Comparison of ENCODE assay signal across 13 mouse cellular contexts in the genomic region with DNA sequence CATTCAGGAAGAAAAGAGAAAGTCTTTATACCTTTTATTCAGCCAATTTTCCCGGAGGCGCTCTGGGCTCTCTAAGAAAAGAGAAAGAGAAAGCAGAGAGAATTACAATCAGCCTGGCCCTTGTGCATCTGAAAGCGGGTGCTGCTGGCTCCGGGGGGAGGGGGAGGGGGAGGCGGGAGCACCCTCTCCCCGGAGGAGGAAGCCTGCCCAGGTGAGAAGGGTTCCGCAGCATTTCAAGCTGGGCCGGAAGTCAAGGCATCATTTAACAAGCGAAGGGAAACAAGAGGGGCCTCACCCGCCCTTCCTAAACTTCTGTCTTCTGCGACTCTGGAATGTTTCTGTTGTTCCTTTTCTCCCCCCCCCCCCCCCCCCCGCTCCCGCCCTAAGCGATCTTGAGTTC.
DNase-seq lines count a peak whose midpoint lies in the region; ATAC-seq lines count a peak whose summit lies in the region.
"Had no signal": no experiment of that assay in that cellular context is flagged by ENCODE, and none has a peak within 500 bp of the region (broad histone marks: within the 10 kb centered on the region; RNA-seq: fewer than 3 reads in every experiment).

No protein-coding gene starts in this region.

- peaks cover 6% of the 10 kb centered on the region; the same call in 1 of the 2 replicates for H3K27me3 ChIP-seq in neural tube, embryonic 12.5 days (replicated peaks)
- peaks cover 25% of the 10 kb centered on the region for H3K27me3 ChIP-seq in embryonic facial prominence, embryonic 10.5 days (replicated peaks; ENCODE audit: low read depth, poor library complexity, severe bottlenecking)
- H3K27me3 ChIP-seq in hindbrain, embryonic 16.5 days (replicated peaks; ENCODE audit: control insufficient read depth, insufficient read depth, low read length), result no peaks in the 10 kb centered on the region
- no peaks in the 10 kb centered on the region for H3K27me3 ChIP-seq in neural tube, embryonic 15.5 days (replicated peaks)
- peaks cover 15% of the 10 kb centered on the region for H3K27me3 ChIP-seq in kidney, embryonic 16.5 days (ENCODE audit: insufficient read depth, low read length)

- no peak overlapping the region for H3K27ac ChIP-seq in neural tube, embryonic 12.5 days
- H3K27ac ChIP-seq in embryonic facial prominence, embryonic 10.5 days (replicated peaks), result no peak overlapping the region
- H3K27ac ChIP-seq in hindbrain, embryonic 16.5 days (ENCODE audit: low read depth, low read length), result no peak overlapping the region
- H3K27ac ChIP-seq in neural tube, embryonic 15.5 days (replicated peaks), result no peak overlapping the region
- H3K27ac ChIP-seq in kidney, embryonic 16.5 days (ENCODE audit: low read length), result no peak overlapping the region

- no peak overlapping the region for H3K9ac ChIP-seq in neural tube, embryonic 12.5 days
- H3K9ac ChIP-seq in hindbrain, embryonic 16.5 days (ENCODE audit: low read depth, low read length), result no peak overlapping the region; the same call in 1 of the 2 replicates
- H3K9ac ChIP-seq in neural tube, embryonic 15.5 days (replicated peaks), result no peak overlapping the region
- H3K9ac ChIP-seq in kidney, embryonic 16.5 days (replicated peaks; ENCODE audit: low read length), result no peak overlapping the region

- no peaks in the 10 kb centered on the region for H3K36me3 ChIP-seq in neural tube, embryonic 12.5 days
- no peaks in the 10 kb centered on the region for H3K36me3 ChIP-seq in embryonic facial prominence, embryonic 10.5 days (replicated peaks)
- no peaks in the 10 kb centered on the region for H3K36me3 ChIP-seq in hindbrain, embryonic 16.5 days (ENCODE audit: control insufficient read depth, insufficient read depth, low read length)
- H3K36me3 ChIP-seq in neural tube, embryonic 15.5 days, result no peaks in the 10 kb centered on the region
- H3K36me3 ChIP-seq in kidney, embryonic 16.5 days (ENCODE audit: insufficient read depth, low read length), result no peaks in the 10 kb centered on the region
- H3K36me3 ChIP-seq: G1E had no signal

- no peak for ATAC-seq in neural tube, embryonic 12.5 days (ENCODE audit: low FRiP score, low read depth)
- no peak for ATAC-seq in hindbrain, embryonic 16.5 days
- no peak for ATAC-seq in neural tube, embryonic 15.5 days (ENCODE audit: low FRiP score)
- no peak for ATAC-seq in kidney, embryonic 16.5 days (ENCODE audit: low FRiP score, low TSS enrichment)

- H3K4me2 ChIP-seq in neural tube, embryonic 12.5 days (replicated peaks), result peak overlapping the region; percentile 34; the same call in 1 of the 2 replicates
- H3K4me2 ChIP-seq in hindbrain, embryonic 16.5 days (ENCODE audit: low read length), result peak overlapping the region; percentile 35
- H3K4me2 ChIP-seq in neural tube, embryonic 15.5 days, result peak overlapping the region; percentile 34; the same call in 1 of the 2 replicates
- no peak overlapping the region for H3K4me2 ChIP-seq in kidney, embryonic 16.5 days (replicated peaks; ENCODE audit: low read depth, low read length)

- peaks cover 7% of the 10 kb centered on the region for H3K4me1 ChIP-seq in neural tube, embryonic 12.5 days
- peaks cover 14% of the 10 kb centered on the region for H3K4me1 ChIP-seq in embryonic facial prominence, embryonic 10.5 days
- peaks cover 12% of the 10 kb centered on the region for H3K4me1 ChIP-seq in hindbrain, embryonic 16.5 days (ENCODE audit: control insufficient read depth, insufficient read depth, low read depth, low read length)
- H3K4me1 ChIP-seq in neural tube, embryonic 15.5 days, result peaks cover 17% of the 10 kb centered on the region
- H3K4me1 ChIP-seq in kidney, embryonic 16.5 days (ENCODE audit: insufficient read depth, low read length), result no peaks in the 10 kb centered on the region

- H3K4me3 ChIP-seq in neural tube, embryonic 12.5 days, result no peak overlapping the region
- peak overlapping the region; percentile 33; the same call in 1 of the 2 replicates for H3K4me3 ChIP-seq in embryonic facial prominence, embryonic 10.5 days
- no peak overlapping the region for H3K4me3 ChIP-seq in hindbrain, embryonic 16.5 days (ENCODE audit: low read length)
- no peak overlapping the region for H3K4me3 ChIP-seq in neural tube, embryonic 15.5 days (replicated peaks)
- H3K4me3 ChIP-seq in kidney, embryonic 16.5 days (ENCODE audit: low read length), result no peak overlapping the region

- no peak for DNase-seq in neural tube, embryonic 10.5 days (ENCODE audit: extremely low spot score, low spot score)
- DNase-seq in embryonic facial prominence, embryonic 10.5 days (ENCODE audit: low spot score), result no peak
- no peak for DNase-seq in MN1 (ENCODE audit: low spot score)
- DNase-seq in cerebellum, postnatal 10 days, result no peak
- DNase-seq: adrenal gland, postnatal 10 days; cerebellum, adult 11-12 months; heart, postnatal 4 days; kidney, postnatal 4 days had no signal

- no peaks in the 10 kb centered on the region for H3K9me3 ChIP-seq in neural tube, embryonic 12.5 days
- H3K9me3 ChIP-seq in embryonic facial prominence, embryonic 10.5 days, result no peaks in the 10 kb centered on the region
- no peaks in the 10 kb centered on the region for H3K9me3 ChIP-seq in hindbrain, embryonic 16.5 days (ENCODE audit: control insufficient read depth, low read length)
- no peaks in the 10 kb centered on the region for H3K9me3 ChIP-seq in neural tube, embryonic 15.5 days (replicated peaks)
- H3K9me3 ChIP-seq in kidney, embryonic 16.5 days (ENCODE audit: low read length), result no peaks in the 10 kb centered on the region

- 3% methylated on average over 13 of the region's 14 CpGs for WGBS in neural tube, embryonic 12.5 days
- WGBS in embryonic facial prominence, embryonic 10.5 days, result 2% methylated on average over 14 of the region's 14 CpGs
- 7% methylated on average over 12 of the region's 14 CpGs for WGBS in hindbrain, embryonic 16.5 days
- WGBS in neural tube, embryonic 15.5 days, result 2% methylated on average over 13 of the region's 14 CpGs
- under 1% methylated on average over 11 of the region's 14 CpGs for WGBS in kidney, embryonic 16.5 days
